Mouse (Mus musculus) spleen, adult 18-20 months (tissue): ENCODE data around the gene Efna4.

Source experiments
- DNase-seq, 2 experiments: peaks; one replicate each; pipeline ENCODE4 v3.0.0; 2022; ENCODE audit warnings: mixed read lengths in 2 of 2

Efna4 gene

GRCm38 (mm10) chr3:89330346-89330745, 7.5 kb downstream of the Efna4 start:
- no peak for DNase-seq

GRCm38 (mm10) chr3:89328623-89329022, 9.2 kb downstream of the Efna4 start:
- no peak for DNase-seq

GRCm38 (mm10) chr3:89327371-89327870, 10.4 kb downstream of the Efna4 start:
- DNase-seq, result no peak

- no peak for DNase-seq
Observed at GRCm38 (mm10) chr3:89325882-89326281, 11.9 kb downstream of the Efna4 start.

GRCm38 (mm10) chr3:89322514-89323165, 15.2 kb downstream of the Efna4 start, which contains the start of gene Efna3:
Gene Efna3 (minus strand): TSS chr3:89322965.
- DNase-seq, result peak; percentile 40 to 43

- no peak for DNase-seq
Observed at GRCm38 (mm10) chr3:89322131-89322500, 15.7 kb downstream of the Efna4 start.

- no peak for DNase-seq
Observed at GRCm38 (mm10) chr3:89321183-89322130, 16.4 kb downstream of the Efna4 start.

- DNase-seq, result no peak
Observed at GRCm38 (mm10) chr3:89320581-89321182, 17.1 kb downstream of the Efna4 start.

GRCm38 (mm10) chr3:89319591-89320350, 18.1 kb downstream of the Efna4 start:
- no peak for DNase-seq

GRCm38 (mm10) chr3:89318971-89319590, 18.7 kb downstream of the Efna4 start:
- DNase-seq, result no peak

GRCm38 (mm10) chr3:89318316-89318715, 19.5 kb downstream of the Efna4 start:
- no peak for DNase-seq

- no peak for DNase-seq
Observed at GRCm38 (mm10) chr3:89317246-89317645, 20.6 kb downstream of the Efna4 start.

- peak; percentile 54 to 76 for DNase-seq
Observed at GRCm38 (mm10) chr3:89316833-89317232, 21.0 kb downstream of the Efna4 start.

GRCm38 (mm10) chr3:89315930-89316831, 21.6 kb downstream of the Efna4 start:
- peak in 1 of 2 experiments; percentile 10 for DNase-seq

GRCm38 (mm10) chr3:89315195-89315929, 22.5 kb downstream of the Efna4 start:
- DNase-seq, result peak; percentile 38 to 62

- no peak for DNase-seq
Observed at GRCm38 (mm10) chr3:89314791-89315190, 23.0 kb downstream of the Efna4 start.

- DNase-seq, result no peak
Observed at GRCm38 (mm10) chr3:89314340-89314739, 23.5 kb downstream of the Efna4 start.

GRCm38 (mm10) chr3:89308089-89308488, 29.7 kb downstream of the Efna4 start:
- DNase-seq, result peak; percentile 29 to 55

GRCm38 (mm10) chr3:89305551-89306325, 32.1 kb downstream of the Efna4 start:
- no peak for DNase-seq
